Mouse (Mus musculus) limb, embryonic 13.5 days (tissue): ENCODE measurements around the gene Rnf19b. TPM values are rescaled to one million over a fixed set of nuclear protein-coding genes. Genes with fewer than 3 reads are reported as not detected.

Experiments used
- ATAC-seq: fragments of 200-750 bp; cut with Nextera tagmentation; 2 replicates; pipeline ENCODE4 v1.8.0; 2017; ENCODE audit warnings: low read depth, moderate number of reproducible peaks, moderate TSS enrichment; ENCODE audit not compliant: low FRiP score
- H3K27ac ChIP-seq: fragments of 300-500 bp; sonication (generic); 2 replicates; pipeline ENCODE4 v1.5.1; 2015; ENCODE audit warnings: inconsistent platforms, mild to moderate bottlenecking, moderate library complexity
- H3K27me3 ChIP-seq: fragments of 300-500 bp; sonication (generic); 2 replicates; pipeline ENCODE4 v1.6.1; 2015; ENCODE audit warnings: mild to moderate bottlenecking, inconsistent platforms
- H3K36me3 ChIP-seq: fragments of 300-500 bp; sonication (generic); 2 replicates; pipeline ENCODE4 v1.6.1; 2015; ENCODE audit warnings: inconsistent platforms, mild to moderate bottlenecking, moderate library complexity
- H3K4me1 ChIP-seq: fragments of 300-500 bp; sonication (generic); 2 replicates; pipeline ENCODE4 v1.6.1; 2015; ENCODE audit warnings: inconsistent platforms
- H3K4me2 ChIP-seq: fragments of 300-500 bp; sonication (generic); replicated peaks from 2 replicates; pipeline ENCODE4 v1.6.1; 2015; ENCODE audit warnings: inconsistent platforms, mild to moderate bottlenecking, moderate library complexity
- H3K4me3 ChIP-seq: fragments of 300-500 bp; sonication (generic); 2 replicates; pipeline ENCODE4 v1.5.1; 2015; ENCODE audit warnings: moderate library complexity, mild to moderate bottlenecking, inconsistent platforms
- H3K9ac ChIP-seq: fragments of 300-500 bp; sonication (generic); 2 replicates; pipeline ENCODE4 v1.6.1; 2015; ENCODE audit warnings: mild to moderate bottlenecking, inconsistent platforms
- H3K9me3 ChIP-seq: fragments of 300-500 bp; sonication (generic); 2 replicates; pipeline ENCODE4 v1.6.1; 2016; ENCODE audit warnings: inconsistent platforms
- WGBS: fragments of 180-500 bp; shearing (Covaris S2); methylation state at CpG from one replicate; pipeline ENCODE4 v1.1.7; 2015; 5-methylcytosine and 5-hydroxymethylcytosine counted together
- polyA plus RNA-seq: library from polyadenylated mRNA; unstranded; fragments of >200 nt; fragmentation: Nextera tagmentation; extraction: Ambion mirVana; gene quantifications from 2 replicates; pipeline ENCODE4 v1.2.1, GENCODE M21; 2015

Rnf19b gene
- polyA plus RNA-seq, 1 experiment from 2014 or later = 8.5 TPM

DNA sequence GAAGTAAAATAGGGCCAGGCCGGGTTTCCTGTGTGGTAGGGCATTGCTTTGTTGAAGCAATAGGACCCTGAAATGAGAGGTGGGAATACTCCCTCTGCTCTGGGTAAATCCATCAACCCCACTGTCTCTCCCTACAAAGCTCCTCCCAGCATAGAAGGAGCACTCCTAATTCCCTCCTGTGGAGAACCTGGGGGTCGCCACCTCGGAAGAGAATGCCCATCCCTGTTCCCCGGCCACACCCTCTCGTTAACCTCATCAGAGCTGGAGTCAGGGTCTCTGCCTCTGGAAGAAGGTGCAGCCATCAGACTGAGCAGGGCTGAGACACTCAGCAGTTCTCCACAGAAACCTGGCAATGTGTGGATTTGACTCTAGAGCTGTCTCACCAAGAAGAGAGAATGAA lies 29.8 kb downstream of the Rnf19b start:
- Histone ChIP-seq H3K4me2 (no peak overlapping the region), H3K9me3 (no peaks in the 10 kb centered on the region)

DNA sequence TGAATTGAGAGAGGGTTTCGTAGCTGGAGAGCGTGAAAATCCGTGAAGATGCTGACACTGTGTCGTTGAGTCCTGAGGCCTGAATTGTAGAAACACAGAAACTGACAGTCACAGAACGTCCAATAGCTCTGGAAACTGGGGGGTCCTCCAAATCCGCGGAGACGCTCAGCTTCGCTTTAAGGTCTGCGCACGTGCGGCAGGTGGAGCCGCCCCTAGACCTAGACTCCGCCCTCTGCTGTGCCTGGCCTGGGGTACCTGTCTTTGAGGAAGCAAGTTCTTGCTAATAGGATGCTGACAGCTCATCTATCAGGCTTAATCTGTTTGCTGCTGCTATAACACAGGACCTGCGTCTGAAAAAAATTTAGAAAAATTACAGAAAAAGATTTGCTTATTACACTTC lies 37.2 kb downstream of the Rnf19b start:
- H3K36me3 ChIP-seq = no peaks in the 10 kb centered on the region
- no peak for ATAC-seq
- H3K4me3 ChIP-seq = no peak overlapping the region
- WGBS = 33% methylated on average over 15 of the region's 15 CpGs
- H3K9me3 ChIP-seq = peaks cover 3% of the 10 kb centered on the region; the same call in 1 of the 2 replicates
- H3K27ac ChIP-seq = no peak overlapping the region
- H3K27me3 ChIP-seq = peaks cover 8% of the 10 kb centered on the region; the same call in 1 of the 2 replicates
- H3K9ac ChIP-seq = no peak overlapping the region
- H3K4me2 ChIP-seq = no peak overlapping the region; the same call in 1 of the 2 replicates
- no peaks in the 10 kb centered on the region for H3K4me1 ChIP-seq

More for the DNA sequence above, 29.8 kb downstream of the Rnf19b start:
- H3K4me3 ChIP-seq = no peak overlapping the region
- no peaks in the 10 kb centered on the region for H3K4me1 ChIP-seq
- H3K27me3 ChIP-seq = no peaks in the 10 kb centered on the region
- WGBS = 44% methylated on average over 5 of the region's 5 CpGs
- peaks cover 19% of the 10 kb centered on the region for H3K36me3 ChIP-seq
- H3K9ac ChIP-seq = no peak overlapping the region
- ATAC-seq = no peak
- no peak overlapping the region for H3K27ac ChIP-seq

DNA sequence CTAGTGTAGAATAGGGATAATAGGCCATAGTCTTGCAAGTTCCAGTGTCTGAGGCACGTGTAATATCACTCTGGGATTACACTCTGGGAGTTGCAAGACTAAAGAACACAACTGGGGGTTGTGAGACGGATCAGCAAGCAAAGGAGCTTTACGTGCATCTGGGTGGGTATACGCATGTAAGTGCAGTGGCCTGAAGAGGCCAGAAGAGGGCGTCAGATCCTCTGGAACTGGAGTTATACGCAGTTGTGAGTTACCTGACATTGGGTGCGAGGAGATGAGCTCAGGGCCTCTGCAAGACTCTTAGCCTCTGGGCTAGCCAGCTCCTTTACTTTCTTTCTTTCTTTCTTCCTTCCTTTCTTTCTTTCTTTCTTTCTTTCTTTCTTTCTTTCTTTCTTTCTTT lies 38.9 kb downstream of the Rnf19b start:
- H3K4me3 ChIP-seq = no peak overlapping the region
- H3K4me2 ChIP-seq = no peak overlapping the region
- H3K9ac ChIP-seq = no peak overlapping the region
- H3K9me3 ChIP-seq = peaks cover 3% of the 10 kb centered on the region; the same call in 1 of the 2 replicates
- H3K27ac ChIP-seq = no peak overlapping the region
- H3K27me3 ChIP-seq = peaks cover 8% of the 10 kb centered on the region; the same call in 1 of the 2 replicates
- 81% methylated on average over 7 of the region's 7 CpGs for WGBS
- no peaks in the 10 kb centered on the region for H3K4me1 ChIP-seq
- H3K36me3 ChIP-seq = no peaks in the 10 kb centered on the region
- no peak for ATAC-seq

DNA sequence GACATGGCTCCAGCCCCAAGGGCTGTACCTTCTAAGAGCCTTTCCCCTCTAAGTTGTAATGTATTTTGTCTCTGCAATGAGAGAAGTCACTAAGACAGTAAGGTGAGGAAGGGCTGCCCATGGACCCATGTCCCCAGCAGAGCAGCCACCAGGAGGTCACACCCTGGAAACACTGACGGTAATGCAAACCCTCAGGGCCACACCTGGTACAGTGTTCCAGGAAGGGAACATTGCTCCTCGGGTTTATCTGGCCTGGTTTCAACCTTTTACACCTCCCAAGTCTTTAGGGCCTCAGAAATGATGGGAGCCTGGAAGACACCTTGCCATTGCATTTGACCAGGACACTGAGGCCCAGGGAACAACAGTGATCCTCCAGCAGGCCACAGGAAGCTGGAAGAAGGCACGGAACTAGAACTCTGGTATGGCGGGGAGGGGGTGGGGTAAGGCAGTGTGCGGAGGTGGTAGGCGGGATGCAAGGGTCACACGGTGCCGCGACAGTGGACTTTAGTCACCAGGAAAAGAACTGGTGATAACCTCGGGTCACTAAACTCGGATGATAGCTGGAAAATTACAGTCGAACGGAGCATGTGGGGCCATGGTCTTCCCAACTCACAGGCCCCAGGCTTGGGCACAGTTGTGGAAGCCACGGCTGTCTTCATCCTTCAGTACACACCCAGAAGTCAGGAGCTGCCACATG lies 44.2 kb downstream of the Rnf19b start:
- Histone ChIP-seq H3K4me1 (peaks cover 5% of the 10 kb centered on the region; the same call in 1 of the 2 replicates), H3K36me3 (no peaks in the 10 kb centered on the region), H3K4me3 (no peak overlapping the region), H3K27ac (no peak overlapping the region), H3K9me3 (peaks cover 3% of the 10 kb centered on the region; the same call in 1 of the 2 replicates), H3K27me3 (peaks cover 42% of the 10 kb centered on the region), H3K9ac (no peak overlapping the region), H3K4me2 (no peak overlapping the region)
- no peak for ATAC-seq
- WGBS = 78% methylated on average over 14 of the region's 14 CpGs

DNA sequence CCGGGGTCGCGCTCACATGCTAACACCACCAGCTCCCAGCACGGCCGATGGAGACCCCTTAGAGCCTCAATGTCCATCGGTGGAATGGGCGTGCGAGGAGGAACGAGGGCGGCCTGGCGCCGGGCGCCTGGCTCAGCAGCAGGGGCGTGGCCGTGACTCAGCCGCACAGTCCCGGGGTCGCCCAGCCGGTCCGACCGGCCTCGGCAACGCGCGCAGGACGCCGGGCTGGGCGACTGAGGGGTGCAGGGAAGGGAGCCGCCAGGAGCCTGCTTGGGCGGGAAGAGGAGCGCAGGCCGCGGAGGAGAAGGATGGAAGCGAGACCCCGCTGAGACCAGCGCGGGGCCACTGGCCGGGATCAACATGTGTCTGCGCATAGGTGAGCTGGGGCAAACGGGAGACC lies 47.3 kb downstream of the Rnf19b start, which contains the start of gene Tmem54:
Gene Tmem54, plus strand, starts transcription at position 193 of the 400 bp plus-strand sequence.
- Histone ChIP-seq H3K36me3 (no peaks in the 10 kb centered on the region), H3K4me1 (peaks cover 5% of the 10 kb centered on the region; the same call in 1 of the 2 replicates), H3K9me3 (no peaks in the 10 kb centered on the region), H3K27ac (no peak within 1 kb of the TSS), H3K9ac (peak within 1 kb of the TSS; percentile 52), H3K27me3 (peaks cover 56% of the 10 kb centered on the region), H3K4me2 (peak within 1 kb of the TSS; percentile 61), H3K4me3 (peak within 1 kb of the TSS; percentile 34)
- no peak for ATAC-seq
- WGBS = 1% methylated on average over 40 of the region's 40 CpGs

DNA sequence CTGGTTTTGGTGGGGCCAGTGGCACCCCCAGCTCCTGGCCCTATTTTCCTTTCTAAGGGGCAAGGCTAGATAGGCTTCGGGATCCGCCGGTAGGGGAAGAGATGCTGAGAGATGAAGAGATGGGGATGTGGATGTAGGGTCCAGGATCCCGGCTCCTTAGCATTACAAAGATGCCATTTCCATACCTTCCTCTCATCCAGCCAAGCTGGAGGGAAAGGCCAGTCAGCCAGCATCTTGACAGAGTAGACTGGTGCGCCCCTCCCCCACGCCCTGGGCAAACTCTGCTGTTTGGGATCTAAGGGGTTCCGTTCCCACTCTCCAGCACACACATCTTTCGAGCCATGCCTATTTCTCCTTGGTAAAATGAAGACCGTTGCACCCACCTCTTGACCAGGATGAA lies 48.0 kb downstream of the Rnf19b start:
- peak overlapping the region; percentile 34; the same call in 1 of the 2 replicates for H3K4me3 ChIP-seq
- peaks cover 56% of the 10 kb centered on the region for H3K27me3 ChIP-seq
- no peak overlapping the region for H3K27ac ChIP-seq
- no peak overlapping the region for H3K9ac ChIP-seq
- ATAC-seq = no peak
- no peaks in the 10 kb centered on the region for H3K9me3 ChIP-seq
- no peaks in the 10 kb centered on the region for H3K36me3 ChIP-seq
- WGBS = 22% methylated on average over 9 of the region's 9 CpGs
- peak overlapping the region; percentile 61 for H3K4me2 ChIP-seq
- peaks cover 5% of the 10 kb centered on the region; the same call in 1 of the 2 replicates for H3K4me1 ChIP-seq

DNA sequence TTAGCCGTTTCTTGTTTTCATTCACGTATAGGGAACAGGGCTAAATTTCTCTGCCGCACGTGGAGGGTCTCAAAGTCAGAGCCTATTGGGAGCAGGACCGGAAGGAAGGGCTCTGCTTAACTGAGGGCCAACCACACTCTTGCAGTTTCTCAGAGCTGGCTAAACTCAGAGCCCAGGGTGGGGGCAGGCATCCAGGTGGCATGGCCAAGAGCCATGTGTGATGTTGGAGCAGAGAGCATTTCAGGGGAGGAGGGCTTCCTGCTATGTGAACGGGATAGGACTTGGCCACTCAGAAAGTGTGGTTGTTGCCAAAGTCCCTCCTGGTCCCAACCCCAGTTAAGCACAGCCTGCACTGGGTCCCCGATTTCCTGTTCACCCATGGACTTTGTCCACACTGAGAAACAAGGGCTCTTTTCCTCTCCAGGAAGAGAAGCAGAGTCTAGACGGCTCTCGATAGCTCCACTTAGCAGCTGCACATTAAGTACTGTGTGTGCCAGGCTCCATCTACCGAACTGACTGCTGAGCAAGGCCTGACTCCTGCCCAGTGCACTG lies 49.4 kb downstream of the Rnf19b start:
- no peaks in the 10 kb centered on the region for H3K9me3 ChIP-seq
- H3K9ac ChIP-seq = no peak overlapping the region
- 67% methylated on average over 10 of the region's 10 CpGs for WGBS
- peaks cover 56% of the 10 kb centered on the region for H3K27me3 ChIP-seq
- no peaks in the 10 kb centered on the region for H3K36me3 ChIP-seq
- peaks cover 12% of the 10 kb centered on the region; the same call in 1 of the 2 replicates for H3K4me1 ChIP-seq
- no peak for ATAC-seq
- no peak overlapping the region for H3K27ac ChIP-seq
- no peak overlapping the region for H3K4me3 ChIP-seq
- H3K4me2 ChIP-seq = no peak overlapping the region

DNA sequence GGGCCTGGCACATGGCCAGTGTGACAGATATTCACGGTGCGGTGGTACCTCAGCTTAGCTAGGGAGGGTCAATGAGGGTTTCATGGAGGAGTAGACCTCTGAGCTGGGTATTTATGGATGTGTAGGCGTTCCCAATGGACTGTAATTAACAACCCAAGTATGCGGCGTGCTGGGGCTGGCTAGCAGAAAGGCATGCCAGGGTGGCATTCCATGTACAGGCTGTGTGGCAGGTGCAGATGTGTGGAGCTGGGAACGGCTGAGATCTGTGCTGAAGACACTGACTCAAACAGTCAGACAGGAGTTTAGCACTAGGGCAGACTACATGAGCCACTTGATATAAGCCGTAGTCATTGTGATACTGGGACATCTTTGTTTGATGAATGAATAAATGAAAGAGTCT lies 50.6 kb downstream of the Rnf19b start:
- H3K9ac ChIP-seq = no peak overlapping the region
- WGBS = 74% methylated on average over 7 of the region's 7 CpGs
- peaks cover 55% of the 10 kb centered on the region for H3K27me3 ChIP-seq
- H3K9me3 ChIP-seq = no peaks in the 10 kb centered on the region
- no peak overlapping the region for H3K4me3 ChIP-seq
- no peak overlapping the region for H3K27ac ChIP-seq
- peaks cover 18% of the 10 kb centered on the region for H3K4me1 ChIP-seq
- no peak overlapping the region for H3K4me2 ChIP-seq
- no peaks in the 10 kb centered on the region for H3K36me3 ChIP-seq
- ATAC-seq = no peak

DNA sequence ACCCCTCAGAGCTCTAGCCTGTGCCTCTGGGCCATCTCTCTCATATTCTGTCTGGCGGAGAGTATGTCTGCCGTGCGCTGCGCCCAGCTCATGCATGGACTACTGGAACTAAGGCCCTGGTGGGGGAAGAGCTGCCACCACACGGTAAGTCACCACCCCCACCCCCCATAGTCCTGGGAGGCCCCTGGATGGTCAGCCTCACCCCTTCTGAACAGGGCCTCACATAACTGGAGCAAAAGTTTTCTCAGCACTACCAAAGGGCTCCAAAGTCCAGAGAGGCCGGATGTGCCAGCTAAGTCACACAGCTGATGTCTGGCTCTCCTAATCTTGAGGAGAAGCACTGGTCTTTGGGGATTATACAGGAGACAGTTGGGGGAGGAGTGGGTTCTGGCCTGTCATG lies 52.7 kb downstream of the Rnf19b start:
- no peak overlapping the region for H3K4me2 ChIP-seq
- peaks cover 52% of the 10 kb centered on the region for H3K27me3 ChIP-seq
- H3K4me3 ChIP-seq = no peak overlapping the region
- ATAC-seq = no peak
- no peak overlapping the region for H3K27ac ChIP-seq
- no peak overlapping the region for H3K9ac ChIP-seq
- 83% methylated on average over 6 of the region's 6 CpGs for WGBS
- H3K9me3 ChIP-seq = no peaks in the 10 kb centered on the region
- no peaks in the 10 kb centered on the region for H3K36me3 ChIP-seq
- peaks cover 13% of the 10 kb centered on the region; the same call in 1 of the 2 replicates for H3K4me1 ChIP-seq

DNA sequence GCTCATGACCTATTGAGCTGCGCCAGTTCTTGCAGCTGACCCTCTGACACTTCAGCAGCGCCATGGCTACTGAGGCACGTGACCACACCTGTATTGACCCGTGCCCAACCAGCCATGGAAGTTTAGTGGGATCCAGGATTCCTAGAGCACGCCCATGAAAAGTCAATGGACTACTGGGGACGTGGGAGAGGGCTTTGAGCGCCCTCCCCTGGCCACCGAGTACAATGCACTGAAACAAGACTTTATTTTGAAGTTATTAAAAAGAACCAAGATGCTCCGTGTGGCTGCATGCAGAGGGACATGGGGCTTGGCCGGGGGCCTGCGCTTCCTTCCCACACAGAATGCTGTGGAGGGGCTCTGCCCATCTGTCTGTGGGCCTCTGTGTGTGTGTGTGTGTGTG lies 53.3 kb downstream of the Rnf19b start:
- Histone ChIP-seq H3K4me1 (peaks cover 13% of the 10 kb centered on the region; the same call in 1 of the 2 replicates), H3K4me2 (no peak overlapping the region), H3K27ac (no peak overlapping the region), H3K27me3 (peaks cover 51% of the 10 kb centered on the region), H3K9me3 (no peaks in the 10 kb centered on the region), H3K9ac (no peak overlapping the region), H3K36me3 (no peaks in the 10 kb centered on the region), H3K4me3 (no peak overlapping the region)
- WGBS = 57% methylated on average over 11 of the region's 11 CpGs
- no peak for ATAC-seq

DNA sequence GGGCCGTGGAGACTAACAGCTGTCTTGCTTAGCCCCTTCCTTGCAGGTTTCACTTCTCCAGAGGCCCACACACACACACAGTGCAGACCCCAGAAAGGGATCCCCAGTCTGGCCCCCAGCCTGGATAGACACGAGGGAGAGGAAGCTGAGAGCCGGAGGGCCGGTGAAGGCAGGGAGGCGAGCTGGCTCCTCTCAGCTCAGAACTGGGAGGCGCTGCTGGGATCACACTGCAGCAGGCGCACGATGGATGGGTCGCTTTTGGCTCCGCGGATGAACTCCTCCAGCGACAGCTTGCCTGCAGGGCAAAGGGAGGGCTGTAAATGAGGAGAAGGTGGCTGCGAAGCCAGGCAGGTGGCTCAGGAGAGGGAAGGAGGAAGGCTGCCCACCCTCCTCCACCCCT lies 54.2 kb downstream of the Rnf19b start:
- H3K4me1 ChIP-seq = peaks cover 13% of the 10 kb centered on the region; the same call in 1 of the 2 replicates
- whole genome bisulfite sequencing = 62% methylated on average over 13 of the region's 13 CpGs
- no peak overlapping the region for H3K9ac ChIP-seq
- H3K27ac ChIP-seq = no peak overlapping the region
- H3K4me2 ChIP-seq = no peak overlapping the region
- no peaks in the 10 kb centered on the region for H3K9me3 ChIP-seq
- H3K27me3 ChIP-seq = peaks cover 48% of the 10 kb centered on the region
- no peak overlapping the region for H3K4me3 ChIP-seq
- H3K36me3 ChIP-seq = no peaks in the 10 kb centered on the region
- ATAC-seq = no peak

DNA sequence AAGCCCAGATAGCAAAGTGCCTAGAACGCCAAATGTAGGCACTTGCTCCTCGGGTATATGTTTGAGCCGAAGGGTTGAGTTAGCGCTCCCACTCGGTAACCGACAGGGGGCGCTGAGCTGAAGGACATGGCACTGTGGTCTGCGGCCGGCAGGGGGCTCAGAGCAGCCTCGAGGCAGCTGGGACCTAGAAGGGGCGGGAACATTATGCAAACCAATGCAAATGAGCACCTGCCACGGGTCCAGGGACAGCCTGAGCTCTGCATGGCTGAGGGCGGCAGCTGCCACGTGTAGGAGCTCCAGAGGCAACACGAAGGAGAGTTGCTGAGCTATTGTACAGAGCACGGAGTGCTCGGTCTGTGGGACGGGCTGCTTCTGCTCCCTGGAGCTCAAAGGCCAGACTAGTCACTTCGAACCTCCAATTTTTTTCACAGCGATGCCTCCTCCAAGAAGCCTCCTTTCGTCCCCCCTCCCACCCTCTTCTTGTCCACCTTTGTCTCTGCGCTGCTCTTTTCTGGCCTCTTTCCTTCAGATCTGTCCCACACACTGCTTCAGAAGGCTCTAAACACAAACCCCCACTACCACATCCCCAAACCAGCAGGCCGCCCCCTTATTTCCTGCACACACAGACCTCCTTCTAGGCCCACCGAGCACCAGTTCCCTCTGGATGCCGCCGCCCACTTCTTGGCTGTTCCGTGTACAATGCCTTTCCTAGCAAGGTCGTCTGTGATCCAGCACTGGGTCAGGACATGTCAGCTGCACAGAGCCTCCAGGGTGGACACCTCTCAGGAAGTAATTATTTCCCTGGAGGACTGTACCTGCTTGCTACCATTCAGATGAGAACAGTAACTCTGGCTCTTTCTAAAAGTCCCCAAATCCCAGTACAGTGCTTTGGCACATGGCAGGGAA lies 55.3 kb downstream of the Rnf19b start:
- WGBS = 36% methylated on average over 28 of the region's 28 CpGs
- Histone ChIP-seq H3K4me2 (no peak overlapping the region), H3K27me3 (peaks cover 37% of the 10 kb centered on the region), H3K27ac (no peak overlapping the region), H3K36me3 (no peaks in the 10 kb centered on the region), H3K4me3 (no peak overlapping the region), H3K9ac (no peak overlapping the region), H3K4me1 (peaks cover 13% of the 10 kb centered on the region; the same call in 1 of the 2 replicates), H3K9me3 (no peaks in the 10 kb centered on the region)
- peak; percentile 64 for ATAC-seq
